Mouse (Mus musculus) neural tube, embryonic 11.5 days (tissue): ENCODE results near the gene Zmynd12. TPM values are rescaled to one million over a fixed set of nuclear protein-coding genes. Genes with fewer than 3 reads are reported as not detected.

Experiments
- ATAC-seq: fragments of 200-750 bp; cut with Nextera tagmentation; 2 replicates; pipeline ENCODE4 v1.8.0; 2017; ENCODE audit warnings: moderate number of reproducible peaks, mild to moderate bottlenecking, moderate TSS enrichment, moderate library complexity; ENCODE audit not compliant: insufficient read depth, low FRiP score, low TSS enrichment
- DNase-seq: peaks from one replicate; pipeline ENCODE4 v3.0.0-alpha.2; 2015; ENCODE audit warnings: low spot score
- H3K27ac ChIP-seq: fragments of 300-500 bp; sonication (generic); 2 replicates; pipeline ENCODE4 v1.5.1; 2014; ENCODE audit warnings: low read depth, mild to moderate bottlenecking, low read length
- H3K27me3 ChIP-seq: fragments of 300-500 bp; sonication (generic); 2 replicates; pipeline ENCODE4 v1.6.1; 2014; ENCODE audit warnings: mild to moderate bottlenecking, low read length, mixed read lengths; ENCODE audit not compliant: control insufficient read depth, insufficient read depth
- H3K36me3 ChIP-seq: fragments of 300-500 bp; sonication (generic); 2 replicates; pipeline ENCODE4 v1.6.1; 2014; ENCODE audit warnings: mild to moderate bottlenecking, low read length, moderate library complexity, mixed read lengths; ENCODE audit not compliant: control insufficient read depth, insufficient read depth
- H3K4me1 ChIP-seq: fragments of 300-500 bp; sonication (generic); 2 replicates; pipeline ENCODE4 v1.6.1; 2014; ENCODE audit warnings: low read length, mixed read lengths; ENCODE audit not compliant: control insufficient read depth, insufficient read depth
- H3K4me2 ChIP-seq: fragments of 300-500 bp; sonication (generic); 2 replicates; pipeline ENCODE4 v1.6.1; 2014; ENCODE audit warnings: low read depth, mild to moderate bottlenecking, moderate library complexity
- H3K4me3 ChIP-seq: fragments of 300-500 bp; sonication (generic); 2 replicates; pipeline ENCODE4 v1.5.1; 2014; ENCODE audit warnings: low read depth, low read length
- H3K9ac ChIP-seq: fragments of 300-500 bp; sonication (generic); 2 replicates; pipeline ENCODE4 v1.6.1; 2014; ENCODE audit warnings: mild to moderate bottlenecking, low read length
- H3K9me3 ChIP-seq: fragments of 300-500 bp; sonication (generic); 2 replicates; pipeline ENCODE4 v1.6.1; 2016; ENCODE audit warnings: low read length; ENCODE audit not compliant: control insufficient read depth
- WGBS: fragments of 180-500 bp; shearing (Covaris S2); extraction: QIAGEN DNeasy Blood & Tissue Kit; methylation state at CpG from one replicate; pipeline ENCODE4 v1.1.7; 2014; 5-methylcytosine and 5-hydroxymethylcytosine counted together
- polyA plus RNA-seq: library from polyadenylated mRNA; unstranded; fragments of >200 nt; fragmentation: Nextera tagmentation; extraction: Ambion mirVana; gene quantifications from 2 replicates; pipeline ENCODE4 v1.2.1, GENCODE M21; 2014

Gene Zmynd12
- polyA plus RNA-seq = not detected in 2 replicates

DNA sequence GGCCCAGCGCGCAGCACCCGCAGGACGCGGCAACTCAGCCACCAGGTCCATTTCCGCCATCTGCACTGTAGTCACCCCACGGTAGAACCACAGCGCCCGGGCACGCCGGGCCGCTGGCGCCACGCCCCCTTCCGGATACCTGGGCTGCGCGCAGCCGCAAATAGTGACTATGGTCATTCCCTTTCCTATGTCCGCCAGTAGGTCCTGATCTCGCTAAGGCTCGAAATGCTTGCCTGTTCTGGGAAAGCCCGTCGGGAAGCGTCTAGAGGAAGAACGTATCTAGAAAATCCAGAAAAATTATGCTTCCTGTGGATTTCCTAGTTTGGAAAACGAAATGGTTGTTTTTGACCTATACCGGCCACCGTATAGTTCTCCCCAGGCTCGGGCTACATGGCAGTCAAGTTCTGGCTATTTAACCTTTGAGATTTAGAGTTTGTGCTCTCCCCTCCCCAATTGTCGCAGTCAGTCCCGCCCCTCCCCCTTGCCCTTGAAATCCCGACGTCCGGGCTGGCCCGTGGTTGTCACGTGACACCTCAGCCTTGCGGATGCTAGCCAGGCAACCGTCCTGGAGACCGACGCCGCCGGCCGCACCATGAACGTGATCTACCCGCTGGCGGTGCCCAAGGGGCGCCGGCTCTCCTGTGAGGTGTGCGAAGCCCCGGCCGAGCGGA, at the start of gene Zmynd12, which contains the start of gene Ppcs:
Zmynd12 (plus strand) TSS at position 521 of the 671 bp plus-strand sequence.
Ppcs (minus strand) TSS at position 127 of the 671 bp plus-strand sequence.
- DNase-seq (peak; percentile 92), ATAC-seq (peak; percentile 92)
- Histone ChIP-seq H3K4me2 (peak within 1 kb of the TSS; percentile 91), H3K4me3 (peak within 1 kb of the TSS; percentile 58), H3K36me3 (no peaks in the 10 kb centered on the region), H3K4me1 (peaks cover 5% of the 10 kb centered on the region), H3K27me3 (no peaks in the 10 kb centered on the region), H3K9me3 (no peaks in the 10 kb centered on the region), H3K27ac (peak within 1 kb of the TSS; percentile 67), H3K9ac (peak within 1 kb of the TSS; percentile 78)
- WGBS = under 1% methylated on average over 52 of the region's 52 CpGs

DNA sequence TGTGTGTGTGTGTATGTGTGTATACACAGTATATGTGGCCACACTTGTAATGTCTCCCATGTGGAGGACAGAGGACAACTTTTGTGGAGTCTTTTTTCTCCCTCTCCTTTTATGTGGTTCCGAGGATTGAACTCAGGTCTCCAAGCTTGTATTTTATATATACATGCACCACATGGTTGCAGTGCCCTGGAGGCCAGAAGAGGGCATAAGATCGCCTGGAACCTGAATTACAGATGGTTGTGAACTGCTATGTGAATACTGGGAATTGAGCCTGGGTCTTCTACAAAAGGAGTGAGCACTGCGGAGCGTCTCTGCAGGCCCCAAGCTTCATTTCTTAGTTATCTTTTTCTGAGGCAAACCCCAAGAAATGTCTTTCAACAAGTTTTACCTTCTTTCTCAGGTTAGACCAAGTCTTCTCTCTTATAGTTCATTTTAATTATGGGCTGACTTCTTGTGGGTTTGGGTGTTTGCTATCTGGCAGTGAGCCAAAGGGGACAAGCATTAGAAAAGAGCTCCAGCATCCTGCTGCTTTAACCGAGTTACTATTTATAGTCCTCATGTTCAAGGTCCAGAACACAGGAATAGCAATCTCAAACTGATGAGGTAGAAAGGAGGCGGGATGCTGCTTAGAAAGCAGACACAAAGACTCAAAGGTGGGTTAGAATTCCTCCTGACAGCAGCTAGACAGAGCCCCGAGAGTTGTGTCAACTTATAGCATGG, 41.0 kb upstream of the Zmynd12 start:
- Histone ChIP-seq H3K4me1 (no peaks in the 10 kb centered on the region), H3K4me3 (no peak overlapping the region), H3K27me3 (no peaks in the 10 kb centered on the region), H3K4me2 (no peak overlapping the region), H3K36me3 (no peaks in the 10 kb centered on the region), H3K9ac (no peak overlapping the region), H3K9me3 (no peaks in the 10 kb centered on the region), H3K27ac (no peak overlapping the region)
- ATAC-seq = no peak
- no peak for DNase-seq
- 80% methylated on average over 7 of the region's 7 CpGs for WGBS

DNA sequence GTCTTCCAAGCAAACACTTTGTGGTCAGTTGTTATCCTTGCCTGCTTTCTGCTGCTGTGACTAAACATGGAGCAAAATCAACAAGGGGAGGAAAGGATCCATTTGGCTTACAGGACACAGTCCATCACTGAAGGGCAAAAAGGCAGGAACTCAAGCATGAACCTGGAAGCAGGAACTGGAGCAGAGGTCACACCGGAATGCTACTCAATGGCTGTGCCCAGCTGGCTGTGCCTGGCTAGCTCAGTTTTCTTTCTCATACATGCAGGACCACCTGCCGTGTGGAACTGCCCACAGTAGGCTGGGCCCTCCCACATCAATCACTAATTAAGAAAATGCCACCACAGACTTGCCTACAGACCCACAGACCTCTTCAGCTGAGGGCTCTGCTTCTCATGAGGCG, 33.4 kb upstream of the Zmynd12 start:
- H3K4me1 ChIP-seq = no peaks in the 10 kb centered on the region
- no peaks in the 10 kb centered on the region for H3K36me3 ChIP-seq
- no peak overlapping the region for H3K27ac ChIP-seq
- H3K9me3 ChIP-seq = no peaks in the 10 kb centered on the region
- no peak overlapping the region for H3K4me3 ChIP-seq
- H3K4me2 ChIP-seq = no peak overlapping the region
- H3K27me3 ChIP-seq = no peaks in the 10 kb centered on the region
- DNase-seq (no peak), ATAC-seq (no peak)
- no peak overlapping the region for H3K9ac ChIP-seq
- WGBS = 57% methylated on average over 3 of the region's 3 CpGs

DNA sequence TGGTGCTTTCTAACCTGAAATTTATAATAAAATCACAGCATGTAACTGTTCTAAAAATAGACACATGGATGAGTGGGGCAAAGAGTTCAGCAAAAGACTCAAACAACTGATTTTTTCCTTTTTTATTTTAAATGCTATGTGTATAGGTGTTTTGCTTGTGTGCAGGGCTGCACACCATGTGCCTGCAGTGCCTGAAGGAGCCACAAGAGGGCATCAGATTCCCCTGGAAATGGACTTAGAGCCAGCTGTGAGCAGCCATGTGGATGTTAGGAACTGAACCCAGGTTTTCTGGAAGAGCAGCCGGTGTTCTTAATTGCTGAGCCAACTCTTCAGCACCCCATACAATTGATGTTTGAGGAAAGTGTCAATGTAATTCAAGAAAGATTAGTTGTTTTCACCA, 32.2 kb upstream of the Zmynd12 start:
- Histone ChIP-seq H3K4me2 (no peak overlapping the region), H3K27me3 (no peaks in the 10 kb centered on the region), H3K9ac (no peak overlapping the region), H3K9me3 (no peaks in the 10 kb centered on the region), H3K4me3 (no peak overlapping the region), H3K27ac (no peak overlapping the region), H3K36me3 (no peaks in the 10 kb centered on the region), H3K4me1 (no peaks in the 10 kb centered on the region)
- ATAC-seq (no peak), DNase-seq (peak; percentile 38)
- WGBS = 86% methylated on average over 1 of the region's 1 CpGs

DNA sequence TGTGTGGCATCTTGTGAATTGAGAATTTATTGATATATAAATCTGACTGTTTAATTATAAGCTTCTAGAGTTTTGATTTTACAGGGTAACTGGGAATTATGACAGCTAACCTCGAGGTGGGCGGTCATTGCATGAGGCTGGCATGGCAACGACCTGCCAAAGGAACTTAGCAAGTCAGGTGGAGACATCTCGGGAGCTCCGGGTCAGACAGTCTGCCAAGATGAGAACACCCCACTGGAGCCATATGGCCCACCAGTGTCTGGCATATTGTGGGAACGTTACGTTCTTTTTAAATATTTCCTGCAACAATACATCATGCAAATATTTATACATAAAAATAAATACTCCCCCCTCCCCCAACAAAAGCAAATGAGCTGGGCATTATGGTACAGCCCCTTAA, 23.9 kb upstream of the Zmynd12 start:
- Histone ChIP-seq H3K9ac (no peak overlapping the region), H3K4me1 (no peaks in the 10 kb centered on the region), H3K4me2 (no peak overlapping the region), H3K4me3 (no peak overlapping the region), H3K27me3 (no peaks in the 10 kb centered on the region), H3K36me3 (no peaks in the 10 kb centered on the region; the same call in 1 of the 2 replicates), H3K27ac (no peak overlapping the region), H3K9me3 (0 out of 2 replicates have a peak, but pooled peaks cover 2% of the 10 kb centered on the region)
- no peak for ATAC-seq
- WGBS = 87% methylated on average over 7 of the region's 7 CpGs
- no peak for DNase-seq

DNA sequence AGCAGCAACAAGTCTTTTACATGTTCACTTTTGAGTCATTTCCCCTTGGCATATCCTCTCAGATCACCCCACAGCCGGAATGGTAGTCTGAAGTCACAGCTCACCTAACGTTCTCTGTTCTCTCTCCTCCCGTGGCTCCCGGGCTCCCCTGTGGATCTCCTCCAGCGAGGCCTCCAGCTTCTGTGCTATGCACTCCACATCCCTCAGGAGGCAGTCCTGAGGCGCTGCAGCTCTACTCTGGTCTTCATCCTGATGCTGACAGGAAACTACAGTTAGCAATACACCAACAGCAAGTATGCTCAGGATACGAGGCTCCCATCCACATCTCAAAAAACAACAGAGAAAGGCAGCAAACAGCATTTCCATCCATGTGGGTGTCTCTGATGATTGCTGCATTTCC, 21.7 kb upstream of the Zmynd12 start:
- Histone ChIP-seq H3K9me3 (0 out of 2 replicates have a peak, but pooled peaks cover 2% of the 10 kb centered on the region), H3K36me3 (no peaks in the 10 kb centered on the region; the same call in 1 of the 2 replicates), H3K27ac (no peak overlapping the region), H3K4me1 (no peaks in the 10 kb centered on the region), H3K9ac (no peak overlapping the region), H3K27me3 (no peaks in the 10 kb centered on the region), H3K4me2 (no peak overlapping the region), H3K4me3 (no peak overlapping the region)
- 63% methylated on average over 7 of the region's 7 CpGs for WGBS
- ATAC-seq = no peak
- DNase-seq = no peak

DNA sequence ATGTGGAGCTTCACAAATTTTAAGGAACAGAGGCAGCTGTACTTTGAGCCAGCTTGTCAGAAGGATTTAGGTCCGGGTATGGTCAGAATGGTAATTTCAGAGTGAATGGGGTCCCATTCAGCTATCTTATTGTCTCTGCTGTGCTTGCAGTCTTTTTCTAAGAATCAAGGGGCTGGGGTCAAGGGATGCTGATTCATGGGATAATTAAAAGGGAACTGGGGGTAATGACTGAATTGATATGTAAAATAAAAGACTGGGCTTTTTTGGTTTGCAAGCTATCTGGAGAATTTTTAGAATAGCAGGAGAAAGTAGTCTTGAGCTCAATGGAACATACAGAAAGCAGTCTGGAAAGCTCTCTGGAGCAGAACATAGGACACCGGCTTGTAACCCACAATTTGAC, 19.2 kb upstream of the Zmynd12 start:
- WGBS = 70% methylated on average over 2 of the region's 2 CpGs
- ATAC-seq (no peak), DNase-seq (no peak)
- no peaks in the 10 kb centered on the region for H3K27me3 ChIP-seq
- H3K9me3 ChIP-seq = 0 out of 2 replicates have a peak, but pooled peaks cover 2% of the 10 kb centered on the region
- no peak overlapping the region for H3K4me2 ChIP-seq
- no peaks in the 10 kb centered on the region for H3K4me1 ChIP-seq
- no peak overlapping the region for H3K4me3 ChIP-seq
- no peak overlapping the region for H3K9ac ChIP-seq
- H3K36me3 ChIP-seq = no peaks in the 10 kb centered on the region; the same call in 1 of the 2 replicates
- H3K27ac ChIP-seq = no peak overlapping the region

DNA sequence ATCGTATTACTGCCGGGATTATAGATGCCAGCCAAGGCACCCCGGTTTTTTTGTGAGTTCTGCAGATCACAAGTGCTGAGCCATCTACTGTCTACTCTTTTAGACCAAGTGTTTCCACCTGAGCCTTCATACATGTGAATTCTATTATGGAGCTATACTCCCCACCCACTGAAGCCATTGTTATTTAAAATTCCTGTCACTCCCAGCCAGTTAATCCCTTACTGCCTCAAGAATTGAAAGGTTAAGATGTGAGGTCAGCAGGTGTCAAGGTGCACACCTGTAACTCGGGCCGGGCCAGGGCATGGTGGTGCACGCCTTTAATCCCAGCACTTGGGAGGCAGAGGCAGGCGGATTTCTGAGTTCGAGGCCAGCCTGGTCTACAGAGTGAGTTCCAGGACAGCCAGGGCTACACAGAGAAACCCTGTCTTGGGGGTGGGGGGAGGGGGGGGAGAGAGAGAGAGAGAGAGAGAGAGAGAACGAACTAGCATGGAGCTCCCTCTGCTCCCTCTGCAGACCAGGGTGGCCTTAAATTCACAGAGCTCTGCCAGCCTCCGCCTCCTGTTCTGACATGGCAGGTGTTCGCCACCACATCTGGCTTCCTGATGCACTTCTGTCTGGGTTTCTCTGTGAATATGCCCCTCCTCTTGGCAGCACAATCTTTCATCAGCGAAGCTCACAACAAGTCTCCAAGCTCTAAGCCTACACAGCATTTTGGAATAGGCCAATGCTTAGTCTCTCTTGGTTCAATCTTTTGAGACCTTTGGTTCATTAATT, 10.6 kb upstream of the Zmynd12 start:
- Histone ChIP-seq H3K4me1 (peaks cover 3% of the 10 kb centered on the region; the same call in 1 of the 2 replicates), H3K36me3 (no peaks in the 10 kb centered on the region), H3K9ac (no peak overlapping the region), H3K27ac (no peak overlapping the region), H3K4me2 (no peak overlapping the region), H3K27me3 (no peaks in the 10 kb centered on the region), H3K9me3 (no peaks in the 10 kb centered on the region), H3K4me3 (no peak overlapping the region)
- no peak for ATAC-seq
- 78% methylated on average over 10 of the region's 12 CpGs for WGBS
- DNase-seq = no peak
